Mouse (Mus musculus) hindbrain, embryonic 16.5 days (tissue): Measurements from ENCODE around the gene Ccdc124. TPM values are rescaled to one million over a fixed set of nuclear protein-coding genes. Genes with fewer than 3 reads are reported as not detected.

Experiments used
- ATAC-seq: fragments of 200-750 bp; cut with Nextera tagmentation; 2 replicates; pipeline ENCODE4 v1.8.0; 2017; ENCODE audit warnings: moderate TSS enrichment, moderate library complexity
- H3K27ac ChIP-seq: fragments of 300-500 bp; sonication (generic); 2 replicates; pipeline ENCODE4 v1.5.1; 2014; ENCODE audit warnings: low read depth, mild to moderate bottlenecking, control low read depth, low read length, moderate library complexity
- H3K27me3 ChIP-seq: fragments of 300-500 bp; sonication (generic); replicated peaks from 2 replicates; pipeline ENCODE4 v1.6.1; 2014; ENCODE audit warnings: low read length; ENCODE audit not compliant: control insufficient read depth, insufficient read depth
- H3K36me3 ChIP-seq: fragments of 300-500 bp; sonication (generic); 2 replicates; pipeline ENCODE4 v1.6.1; 2014; ENCODE audit warnings: mild to moderate bottlenecking, low read length, moderate library complexity, mixed read lengths; ENCODE audit not compliant: control insufficient read depth, insufficient read depth
- H3K4me1 ChIP-seq: fragments of 300-500 bp; sonication (generic); 2 replicates; pipeline ENCODE4 v1.6.1; 2014; ENCODE audit warnings: low read depth, low read length; ENCODE audit not compliant: control insufficient read depth, insufficient read depth
- H3K4me2 ChIP-seq: fragments of 300-500 bp; sonication (generic); 2 replicates; pipeline ENCODE4 v1.6.1; 2014; ENCODE audit warnings: mild to moderate bottlenecking, low read length, control low read depth, moderate library complexity
- H3K4me3 ChIP-seq: fragments of 300-500 bp; sonication (generic); 2 replicates; pipeline ENCODE4 v1.5.1; 2014; ENCODE audit warnings: mild to moderate bottlenecking, low read length, control low read depth, moderate library complexity
- H3K9ac ChIP-seq: fragments of 300-500 bp; sonication (generic); 2 replicates; pipeline ENCODE4 v1.6.1; 2014; ENCODE audit warnings: low read depth, mild to moderate bottlenecking, control low read depth, low read length, moderate library complexity
- H3K9me3 ChIP-seq: fragments of 300-500 bp; sonication (generic); 2 replicates; pipeline ENCODE4 v1.6.1; 2014; ENCODE audit warnings: mild to moderate bottlenecking, low read length, moderate library complexity; ENCODE audit not compliant: control insufficient read depth
- WGBS: fragments of 180-500 bp; shearing (Covaris S2); extraction: QIAGEN DNeasy Blood & Tissue Kit; methylation state at CpG from one replicate; pipeline ENCODE4 v1.1.7; 2014; 5-methylcytosine and 5-hydroxymethylcytosine counted together
- polyA plus RNA-seq: library from polyadenylated mRNA; unstranded; fragments of >200 nt; fragmentation: Nextera tagmentation; extraction: Ambion mirVana; gene quantifications from 2 replicates; pipeline ENCODE4 v1.2.1, GENCODE M21; 2015

Ccdc124 gene
- polyA plus RNA-seq, 1 experiment from 2014 or later = 190 TPM

GRCm38 (mm10) chr8:70866566-70866965 is 7.2 kb downstream of the Ccdc124 start:
- Histone ChIP-seq H3K4me2 (no peak overlapping the region), H3K4me3 (no peak overlapping the region), H3K4me1 (peaks cover 46% of the 10 kb centered on the region), H3K27ac (no peak overlapping the region), H3K9me3 (no peaks in the 10 kb centered on the region), H3K36me3 (0 out of 2 replicates have a peak, but pooled peaks cover 2% of the 10 kb centered on the region), H3K27me3 (no peaks in the 10 kb centered on the region), H3K9ac (no peak overlapping the region)
- no peak for ATAC-seq
- 85% methylated on average over 7 of the region's 7 CpGs for WGBS

GRCm38 (mm10) chr8:70866001-70866520 is 7.7 kb downstream of the Ccdc124 start:
- peaks cover 45% of the 10 kb centered on the region for H3K4me1 ChIP-seq
- 5% methylated on average over 12 of the region's 12 CpGs for WGBS

GRCm38 (mm10) chr8:70865350-70866000 is 8.3 kb downstream of the Ccdc124 start:
- Histone ChIP-seq H3K4me2 (peak overlapping the region; percentile 86), H3K9ac (peak overlapping the region; percentile 73), H3K4me3 (peak overlapping the region; percentile 46), H3K27me3 (no peaks in the 10 kb centered on the region), H3K4me1 (peaks cover 45% of the 10 kb centered on the region), H3K36me3 (0 out of 2 replicates have a peak, but pooled peaks cover 2% of the 10 kb centered on the region), H3K9me3 (no peaks in the 10 kb centered on the region), H3K27ac (peak overlapping the region; percentile 94)
- under 1% methylated on average over 46 of the region's 46 CpGs for WGBS
- peak; percentile 88 for ATAC-seq

More at GRCm38 (mm10) chr8:70866001-70866520, 7.7 kb downstream of the Ccdc124 start:
- no peaks in the 10 kb centered on the region for H3K9me3 ChIP-seq
- H3K27ac ChIP-seq = peak overlapping the region; percentile 80
- ATAC-seq = peak; percentile 7
- peak overlapping the region; percentile 86 for H3K4me2 ChIP-seq
- peak overlapping the region; percentile 46 for H3K4me3 ChIP-seq
- peak overlapping the region; percentile 57 for H3K9ac ChIP-seq
- no peaks in the 10 kb centered on the region for H3K27me3 ChIP-seq
- 0 out of 2 replicates have a peak, but pooled peaks cover 2% of the 10 kb centered on the region for H3K36me3 ChIP-seq

- peaks cover 45% of the 10 kb centered on the region for H3K4me1 ChIP-seq
- WGBS = 1% methylated on average over 24 of the region's 24 CpGs
Measured at GRCm38 (mm10) chr8:70864712-70865221, 9.0 kb downstream of the Ccdc124 start.

GRCm38 (mm10) chr8:70863956-70864711 is 9.6 kb downstream of the Ccdc124 start:
- Histone ChIP-seq H3K9ac (peak overlapping the region; percentile 73), H3K27ac (peak overlapping the region; percentile 94), H3K4me3 (peak overlapping the region; percentile 46), H3K27me3 (no peaks in the 10 kb centered on the region), H3K4me1 (peaks cover 38% of the 10 kb centered on the region), H3K4me2 (peak overlapping the region; percentile 86), H3K9me3 (no peaks in the 10 kb centered on the region), H3K36me3 (0 out of 2 replicates have a peak, but pooled peaks cover 2% of the 10 kb centered on the region)
- WGBS = 1% methylated on average over 46 of the region's 46 CpGs
- ATAC-seq = no peak

More at GRCm38 (mm10) chr8:70864712-70865221, 9.0 kb downstream of the Ccdc124 start:
- peak; percentile 8 for ATAC-seq
- H3K4me2 ChIP-seq = peak overlapping the region; percentile 86
- H3K36me3 ChIP-seq = 0 out of 2 replicates have a peak, but pooled peaks cover 2% of the 10 kb centered on the region
- no peaks in the 10 kb centered on the region for H3K27me3 ChIP-seq
- H3K9me3 ChIP-seq = no peaks in the 10 kb centered on the region
- H3K27ac ChIP-seq = peak overlapping the region; percentile 94
- H3K9ac ChIP-seq = peak overlapping the region; percentile 73
- peak overlapping the region; percentile 46 for H3K4me3 ChIP-seq

GRCm38 (mm10) chr8:70862824-70863641 is 10.7 kb downstream of the Ccdc124 start, which contains the start of gene Kcnn1:
Kcnn1 (minus strand) TSS chr8:70863258.
- Histone ChIP-seq H3K36me3 (0 out of 2 replicates have a peak, but pooled peaks cover 2% of the 10 kb centered on the region), H3K9me3 (no peaks in the 10 kb centered on the region), H3K4me3 (peak within 1 kb of the TSS; percentile 46), H3K4me1 (peaks cover 34% of the 10 kb centered on the region), H3K27me3 (no peaks in the 10 kb centered on the region), H3K9ac (peak within 1 kb of the TSS; percentile 73), H3K27ac (peak within 1 kb of the TSS; percentile 94), H3K4me2 (peak within 1 kb of the TSS; percentile 86)
- no peak for ATAC-seq
- 0% methylated on average over 49 of the region's 55 CpGs for WGBS

GRCm38 (mm10) chr8:70857516-70857915 is 16.2 kb downstream of the Ccdc124 start:
- Histone ChIP-seq H3K4me1 (peaks cover 14% of the 10 kb centered on the region), H3K27ac (no peak overlapping the region), H3K36me3 (no peaks in the 10 kb centered on the region), H3K4me3 (no peak overlapping the region), H3K4me2 (peak overlapping the region; percentile 94; the same call in 1 of the 2 replicates), H3K9me3 (no peaks in the 10 kb centered on the region), H3K27me3 (no peaks in the 10 kb centered on the region), H3K9ac (no peak overlapping the region)
- 17% methylated on average over 4 of the region's 4 CpGs for WGBS
- ATAC-seq = no peak

GRCm38 (mm10) chr8:70856541-70857197 is 17.1 kb downstream of the Ccdc124 start:
- H3K4me2 ChIP-seq = peak overlapping the region; percentile 94
- peak overlapping the region; percentile 59 for H3K4me3 ChIP-seq
- H3K27ac ChIP-seq = no peak overlapping the region
- H3K9me3 ChIP-seq = no peaks in the 10 kb centered on the region
- H3K36me3 ChIP-seq = no peaks in the 10 kb centered on the region
- peaks cover 11% of the 10 kb centered on the region for H3K4me1 ChIP-seq
- 7% methylated on average over 33 of the region's 33 CpGs for WGBS
- H3K27me3 ChIP-seq = no peaks in the 10 kb centered on the region
- ATAC-seq = peak; percentile 85
- H3K9ac ChIP-seq = peak overlapping the region; percentile 74
